Mouse (Mus musculus) ZHBTc4 (cell line): ENCODE measurements at regions not wholly inside any gene's neighbourhood (a gene's known extent, or its start where the extent isn't known, plus 50 kb on each side); places are given as distances from the start of the nearest gene placed in this dataset.

Source experiments
- DNase-seq: peaks from one replicate; pipeline ENCODE4 v3.0.0-alpha.2; 2011; ENCODE audit warnings: low read depth, low spot score

DNA sequence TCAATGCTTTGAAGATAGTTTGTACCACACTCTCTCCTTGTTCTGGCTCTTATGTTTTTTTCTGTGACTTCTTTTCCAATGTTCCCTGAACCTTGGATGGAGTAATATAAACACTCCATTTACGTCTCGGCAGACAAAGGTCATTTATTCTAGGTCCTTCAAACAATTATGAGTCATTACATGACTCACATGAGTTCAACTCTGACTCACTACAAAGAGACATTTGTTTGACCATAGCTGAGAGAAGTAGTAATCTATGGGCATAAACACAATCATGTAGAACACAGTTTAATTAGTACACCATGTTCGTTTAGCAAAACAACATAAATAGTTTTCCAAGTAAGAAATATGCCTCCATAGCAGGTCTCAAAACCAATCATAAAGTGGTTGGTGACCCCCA lies 59.6 kb upstream of the Hmgcll1 start:
- no peak for DNase-seq

DNA sequence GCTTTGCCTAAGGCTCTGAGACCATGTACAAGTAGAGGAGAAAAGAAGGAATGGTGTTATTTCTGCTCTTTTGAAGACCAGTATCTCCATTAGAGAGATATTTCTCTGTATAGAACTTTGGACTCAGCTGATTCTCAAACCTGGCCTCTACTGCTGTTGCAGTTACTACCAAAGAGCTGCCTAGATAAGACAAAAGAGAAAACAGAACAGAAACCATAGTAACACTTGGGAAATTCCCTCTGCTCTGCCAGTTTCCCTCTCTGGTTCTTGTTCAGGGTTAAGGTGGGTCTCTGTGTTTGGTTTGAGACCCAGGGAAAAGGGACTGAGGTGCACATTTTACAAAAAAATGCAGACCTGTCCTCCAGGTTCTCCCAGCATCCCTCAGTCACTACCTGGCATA lies 58.3 kb upstream of the Hmgcll1 start:
- no peak for DNase-seq

DNA sequence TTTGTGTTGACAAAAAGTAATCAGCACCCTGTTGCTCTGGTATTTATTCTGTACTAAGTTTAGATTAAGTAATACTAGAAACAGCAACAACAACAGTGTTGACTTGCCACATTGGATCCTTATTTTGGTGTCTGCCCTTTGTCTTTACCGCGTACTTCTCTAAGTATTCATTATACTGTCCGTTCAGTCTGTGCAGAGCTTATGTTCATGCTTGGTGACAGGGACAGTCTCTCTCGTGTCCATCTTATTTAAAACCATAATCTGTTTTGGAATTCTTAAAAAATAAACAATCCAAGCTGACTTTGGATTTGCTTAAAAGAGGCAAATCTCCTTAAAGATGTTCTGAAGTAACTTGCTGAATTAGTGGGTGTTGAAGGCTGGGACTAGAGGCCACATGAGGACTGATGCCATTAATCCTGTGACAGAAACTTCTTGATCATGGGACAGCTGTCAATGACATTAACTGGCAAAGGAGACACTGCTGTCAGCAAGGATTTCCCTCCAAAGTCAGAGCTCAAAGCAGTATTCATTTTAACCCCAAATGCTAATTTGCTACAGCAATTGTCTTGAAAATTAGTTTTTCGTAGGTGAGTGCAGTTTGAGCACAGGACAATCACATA lies 55.8 kb upstream of the Hmgcll1 start:
- no peak for DNase-seq

DNA sequence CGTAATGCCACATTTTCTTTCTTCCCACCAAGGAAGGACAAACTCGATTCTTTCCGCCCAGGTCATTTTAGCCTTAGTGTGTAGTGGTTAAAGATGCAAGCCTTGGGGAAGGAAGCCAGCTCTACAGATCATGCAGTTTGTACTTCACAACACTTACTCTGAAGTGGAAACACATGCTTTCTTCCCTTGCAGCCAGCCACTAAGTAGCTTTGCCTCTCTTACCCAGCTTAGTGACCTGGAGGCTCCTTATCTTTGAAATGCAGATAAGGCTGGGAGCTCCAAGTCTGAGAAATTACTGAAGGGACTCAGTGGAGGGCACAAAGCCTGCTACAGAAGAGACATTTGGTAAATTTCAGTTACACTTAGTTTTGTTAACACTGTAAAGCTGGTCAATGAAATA lies 54.9 kb upstream of the Hmgcll1 start:
- peak; percentile 7 for DNase-seq

DNA sequence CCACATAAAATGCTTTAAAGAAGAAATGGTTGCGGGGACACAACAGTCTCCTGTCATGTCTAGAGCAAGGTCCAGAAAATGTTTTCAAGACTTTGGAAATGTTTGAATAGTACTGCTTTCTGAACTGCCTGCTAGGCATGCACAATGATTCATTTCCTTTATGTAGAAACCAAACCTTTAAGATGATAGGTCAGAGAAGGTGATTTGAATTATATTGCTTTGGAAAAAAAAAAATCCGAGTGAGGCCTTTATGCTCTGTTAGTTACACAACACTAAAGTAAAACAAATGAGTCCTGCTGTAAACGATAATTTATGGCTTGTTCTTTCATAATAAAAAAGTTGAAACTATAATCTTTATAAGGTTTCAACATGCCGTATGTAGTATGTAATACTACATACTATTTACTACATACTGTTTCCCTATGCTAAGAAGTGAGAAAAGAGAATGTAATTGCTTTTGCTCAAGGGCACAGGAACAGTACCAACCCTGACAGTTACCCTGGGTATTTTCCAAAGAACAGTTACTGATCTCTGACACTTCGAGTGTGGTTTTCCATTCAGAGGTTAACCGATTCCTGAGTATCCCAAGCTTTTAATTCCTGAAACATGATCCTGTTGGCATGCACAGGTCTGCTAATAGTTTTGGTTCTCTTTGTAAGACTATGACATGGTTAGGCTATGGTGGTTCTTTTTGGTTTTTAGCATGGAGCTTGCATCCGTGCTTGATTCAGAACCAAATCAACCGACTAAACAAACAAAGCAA lies 53.9 kb upstream of the Hmgcll1 start:
- no peak for DNase-seq
